Mouse (Mus musculus): ENCODE data around the gene Cracr2b. TPM values are rescaled to one million over a fixed set of nuclear protein-coding genes. Genes with fewer than 3 reads are reported as not detected.
A peak's percentile ranks its signal among the peaks of the same experiment; 100 is the strongest.

Cracr2b gene
- polyA plus RNA-seq, 1 experiment = 5.1 TPM

GRCm38 (mm10) chr7:141466045-141466394 is 5.1 kb downstream of the Cracr2b start:
- DNase-seq (ENCODE audit: low read depth) = no peak
- TF ChIP-seq CTCF (IDR thresholded peaks at IDR 0.05; ENCODE audit: borderline replicate concordance, extremely low read depth, insufficient read depth, insufficient read length) = no peak
- TF ChIP-seq POLR2A (IDR thresholded peaks at IDR 0.05; ENCODE audit: borderline replicate concordance, extremely low read depth, insufficient read depth, insufficient read length, poor library complexity, severe bottlenecking) = no peak

GRCm38 (mm10) chr7:141466607-141467148 is 5.8 kb downstream of the Cracr2b start:
- DNase-seq (ENCODE audit: low read depth) = no peak
- TF ChIP-seq CTCF (IDR thresholded peaks at IDR 0.05; ENCODE audit: borderline replicate concordance, extremely low read depth, insufficient read depth, insufficient read length) (no peak), POLR2A (IDR thresholded peaks at IDR 0.05; ENCODE audit: borderline replicate concordance, extremely low read depth, insufficient read depth, insufficient read length, poor library complexity, severe bottlenecking) (no peak)

GRCm38 (mm10) chr7:141467230-141468030 is 6.5 kb downstream of the Cracr2b start, which contains the start of gene Cd151:
Gene Cd151, plus strand, starts transcription at chr7:141467392.
- DNase-seq (ENCODE audit: low read depth) = peak; percentile 87
- peak; percentile 21; the same call in 1 of the 2 replicates for TF ChIP-seq POLR2A (IDR thresholded peaks at IDR 0.05; ENCODE audit: borderline replicate concordance, extremely low read depth, insufficient read depth, insufficient read length, poor library complexity, severe bottlenecking)
- no peak for TF ChIP-seq CTCF (IDR thresholded peaks at IDR 0.05; ENCODE audit: borderline replicate concordance, extremely low read depth, insufficient read depth, insufficient read length)

- DNase-seq (ENCODE audit: low read depth) = peak; percentile 37
These were observed 7.2 kb downstream of the Cracr2b start for GRCm38 (mm10) chr7:141468164-141468521.

GRCm38 (mm10) chr7:141468522-141469211 is 7.8 kb downstream of the Cracr2b start:
- DNase-seq (ENCODE audit: low read depth) = peak; percentile 91
- TF ChIP-seq POLR2A (IDR thresholded peaks at IDR 0.05; ENCODE audit: borderline replicate concordance, extremely low read depth, insufficient read depth, insufficient read length, poor library complexity, severe bottlenecking) (no peak; the same call in 1 of the 2 replicates), CTCF (IDR thresholded peaks at IDR 0.05; ENCODE audit: borderline replicate concordance, extremely low read depth, insufficient read depth, insufficient read length) (peak; percentile 50; the same call in 1 of the 2 replicates)

More at GRCm38 (mm10) chr7:141468164-141468521, 7.2 kb downstream of the Cracr2b start:
- TF ChIP-seq CTCF (IDR thresholded peaks at IDR 0.05; ENCODE audit: borderline replicate concordance, extremely low read depth, insufficient read depth, insufficient read length) (no peak), POLR2A (IDR thresholded peaks at IDR 0.05; ENCODE audit: borderline replicate concordance, extremely low read depth, insufficient read depth, insufficient read length, poor library complexity, severe bottlenecking) (no peak)

- no peak for TF ChIP-seq CTCF (IDR thresholded peaks at IDR 0.05; ENCODE audit: borderline replicate concordance, extremely low read depth, insufficient read depth, insufficient read length)
- TF ChIP-seq POLR2A (IDR thresholded peaks at IDR 0.05; ENCODE audit: borderline replicate concordance, extremely low read depth, insufficient read depth, insufficient read length, poor library complexity, severe bottlenecking) = no peak
- DNase-seq (ENCODE audit: low read depth) = no peak
These were observed 8.5 kb downstream of the Cracr2b start for GRCm38 (mm10) chr7:141469352-141469751.

- DNase-seq (ENCODE audit: low read depth) = no peak
- TF ChIP-seq POLR2A (IDR thresholded peaks at IDR 0.05; ENCODE audit: borderline replicate concordance, extremely low read depth, insufficient read depth, insufficient read length, poor library complexity, severe bottlenecking) (no peak), CTCF (IDR thresholded peaks at IDR 0.05; ENCODE audit: borderline replicate concordance, extremely low read depth, insufficient read depth, insufficient read length) (no peak)
These were observed 9.2 kb downstream of the Cracr2b start for GRCm38 (mm10) chr7:141469901-141470636.

- no peak for DNase-seq (ENCODE audit: low read depth)
- TF ChIP-seq POLR2A (IDR thresholded peaks at IDR 0.05; ENCODE audit: borderline replicate concordance, extremely low read depth, insufficient read depth, insufficient read length, poor library complexity, severe bottlenecking) = no peak
- no peak for TF ChIP-seq CTCF (IDR thresholded peaks at IDR 0.05; ENCODE audit: borderline replicate concordance, extremely low read depth, insufficient read depth, insufficient read length)
These were observed 9.7 kb downstream of the Cracr2b start for GRCm38 (mm10) chr7:141470637-141470944.

- no peak for DNase-seq (ENCODE audit: low read depth)
- no peak for TF ChIP-seq CTCF (IDR thresholded peaks at IDR 0.05; ENCODE audit: borderline replicate concordance, extremely low read depth, insufficient read depth, insufficient read length)
- no peak for TF ChIP-seq POLR2A (IDR thresholded peaks at IDR 0.05; ENCODE audit: borderline replicate concordance, extremely low read depth, insufficient read depth, insufficient read length, poor library complexity, severe bottlenecking)
These were observed 10.3 kb downstream of the Cracr2b start for GRCm38 (mm10) chr7:141471236-141471635.

GRCm38 (mm10) chr7:141472226-141472625 is 11.3 kb downstream of the Cracr2b start:
- DNase-seq (ENCODE audit: low read depth) = no peak

GRCm38 (mm10) chr7:141472763-141473162 is 11.9 kb downstream of the Cracr2b start:
- TF ChIP-seq POLR2A (IDR thresholded peaks at IDR 0.05; ENCODE audit: borderline replicate concordance, extremely low read depth, insufficient read depth, insufficient read length, poor library complexity, severe bottlenecking) (no peak), CTCF (IDR thresholded peaks at IDR 0.05; ENCODE audit: borderline replicate concordance, extremely low read depth, insufficient read depth, insufficient read length) (no peak)
- DNase-seq (ENCODE audit: low read depth) = no peak

More at GRCm38 (mm10) chr7:141472226-141472625, 11.3 kb downstream of the Cracr2b start:
- no peak for TF ChIP-seq POLR2A (IDR thresholded peaks at IDR 0.05; ENCODE audit: borderline replicate concordance, extremely low read depth, insufficient read depth, insufficient read length, poor library complexity, severe bottlenecking)
- TF ChIP-seq CTCF (IDR thresholded peaks at IDR 0.05; ENCODE audit: borderline replicate concordance, extremely low read depth, insufficient read depth, insufficient read length) = no peak

Measured in brain, embryonic 14.5 days (tissue).